Mouse (Mus musculus): ENCODE results near the gene Sf3b3. TPM values are rescaled to one million over a fixed set of nuclear protein-coding genes. Genes with fewer than 3 reads are reported as not detected.

The Sf3b3 gene
- total RNA-seq, 2 experiments from 2014 or later: 82.3 to 83.9 TPM

GRCm38 (mm10) chr8:110847645-110848495 is 1.3 kb upstream of the Sf3b3 start:
- no peak for DNase-seq
- intact Hi-C loops (cut with DNase I): no loop called here

- intact Hi-C loops (cut with DNase I): no loop called here
These were observed 573 bp upstream of the Sf3b3 start for GRCm38 (mm10) chr8:110847171-110847549.

GRCm38 (mm10) chr8:110845821-110846404 is 674 bp downstream of the Sf3b3 start:
- DNase-seq: no peak
- intact Hi-C loops (cut with DNase I): no loop called here

More at GRCm38 (mm10) chr8:110847171-110847549, 573 bp upstream of the Sf3b3 start:
- DNase-seq: no peak

- DNase-seq: no peak
- intact Hi-C loops (cut with DNase I): no loop called here
These were observed 1.6 kb downstream of the Sf3b3 start for GRCm38 (mm10) chr8:110844941-110845340.

GRCm38 (mm10) chr8:110843207-110843606 is 3.4 kb downstream of the Sf3b3 start:
- no peak for DNase-seq
- intact Hi-C loops (cut with DNase I): no loop called here

- intact Hi-C loops (cut with DNase I): no loop called here
- DNase-seq: no peak
These were observed 4.5 kb downstream of the Sf3b3 start for GRCm38 (mm10) chr8:110842012-110842574.

- no peak for DNase-seq
- intact Hi-C loops (cut with DNase I): no loop called here
These were observed 14.6 kb downstream of the Sf3b3 start for GRCm38 (mm10) chr8:110831956-110832355.

- intact Hi-C loops (cut with DNase I): no loop called here
- DNase-seq: no peak
These were observed 18.1 kb downstream of the Sf3b3 start for GRCm38 (mm10) chr8:110828511-110828910.

- intact Hi-C loops (cut with DNase I): no loop called here
These were observed 21.7 kb downstream of the Sf3b3 start for GRCm38 (mm10) chr8:110824861-110825260.

GRCm38 (mm10) chr8:110821960-110822359 is 24.6 kb downstream of the Sf3b3 start:
- intact Hi-C loops (cut with DNase I): no loop called here
- DNase-seq: no peak

More at GRCm38 (mm10) chr8:110824861-110825260, 21.7 kb downstream of the Sf3b3 start:
- no peak for DNase-seq

GRCm38 (mm10) chr8:110820257-110820656 is 26.3 kb downstream of the Sf3b3 start:
- no peak for DNase-seq
- intact Hi-C loops (cut with DNase I): no loop called here

- no peak for DNase-seq
- intact Hi-C loops (cut with DNase I): loop anchor here (5.0 to 10.0 kb wide), 2 partner anchors 44 to 174 kb away; no protein-coding TSS in a partner anchor
These were observed 28.0 kb downstream of the Sf3b3 start for GRCm38 (mm10) chr8:110818593-110818992.

- intact Hi-C loops (cut with DNase I): loop anchor here (5.0 to 10.0 kb wide), 2 partner anchors 45 to 172 kb away; no protein-coding TSS in a partner anchor
- DNase-seq: no peak
These were observed 29.6 kb downstream of the Sf3b3 start for GRCm38 (mm10) chr8:110816990-110817389.

- intact Hi-C loops (cut with DNase I): loop anchor here (5.0 to 10.0 kb wide), 2 partner anchors 47 to 171 kb away; no protein-coding TSS in a partner anchor
- no peak for DNase-seq
These were observed 31.3 kb downstream of the Sf3b3 start for GRCm38 (mm10) chr8:110815308-110815707.

- no peak for DNase-seq
- intact Hi-C loops (cut with DNase I): loop anchor here (5.0 to 10.0 kb wide), 2 partner anchors 61 to 168 kb away; no protein-coding TSS in a partner anchor
These were observed 33.3 kb downstream of the Sf3b3 start for GRCm38 (mm10) chr8:110813081-110813812.

- intact Hi-C loops (cut with DNase I): loop anchor here (5.0 to 10.0 kb wide), 2 partner anchors 60 to 168 kb away; no protein-coding TSS in a partner anchor
These were observed 34.1 kb downstream of the Sf3b3 start for GRCm38 (mm10) chr8:110812349-110813080.

GRCm38 (mm10) chr8:110811793-110812192 is 34.8 kb downstream of the Sf3b3 start:
- DNase-seq: no peak
- intact Hi-C loops (cut with DNase I): loop anchor here (5.0 to 10.0 kb wide), 2 partner anchors 59 to 167 kb away; no protein-coding TSS in a partner anchor

More at GRCm38 (mm10) chr8:110812349-110813080, 34.1 kb downstream of the Sf3b3 start:
- no peak for DNase-seq

GRCm38 (mm10) chr8:110811116-110811515 is 35.5 kb downstream of the Sf3b3 start:
- no peak for DNase-seq
- intact Hi-C loops (cut with DNase I): loop anchor here (5.0 to 10.0 kb wide), 2 partner anchors 59 to 166 kb away; no protein-coding TSS in a partner anchor

GRCm38 (mm10) chr8:110810481-110811065 is 36.0 kb downstream of the Sf3b3 start:
- intact Hi-C loops (cut with DNase I): loop anchor here (5.0 to 10.0 kb wide), 2 partner anchors 58 to 166 kb away; no protein-coding TSS in a partner anchor
- DNase-seq: no peak
